Mouse (Mus musculus) hindbrain, embryonic 13.5 days (tissue): ENCODE measurements around the gene Gfral. TPM values are rescaled to one million over a fixed set of nuclear protein-coding genes. Genes with fewer than 3 reads are reported as not detected.

Source experiments
- ATAC-seq: fragments of 200-750 bp; cut with Nextera tagmentation; 2 replicates; pipeline ENCODE4 v1.8.0; 2017; ENCODE audit warnings: moderate TSS enrichment; ENCODE audit not compliant: low FRiP score
- H3K27ac ChIP-seq: fragments of 300-500 bp; sonication (generic); 2 replicates; pipeline ENCODE4 v1.5.1; 2015; ENCODE audit warnings: inconsistent platforms, mild to moderate bottlenecking, moderate library complexity
- H3K27me3 ChIP-seq: fragments of 300-500 bp; sonication (generic); 2 replicates; pipeline ENCODE4 v1.6.1; 2015; ENCODE audit warnings: mild to moderate bottlenecking, inconsistent platforms
- H3K36me3 ChIP-seq: fragments of 300-500 bp; sonication (generic); 2 replicates; pipeline ENCODE4 v1.6.1; 2015; ENCODE audit warnings: mild to moderate bottlenecking, inconsistent platforms
- H3K4me1 ChIP-seq: fragments of 300-500 bp; sonication (generic); replicated peaks from 2 replicates; pipeline ENCODE4 v1.6.1; 2015; ENCODE audit warnings: inconsistent platforms
- H3K4me2 ChIP-seq: fragments of 300-500 bp; sonication (generic); 2 replicates; pipeline ENCODE4 v1.6.1; 2015; ENCODE audit warnings: inconsistent platforms, mild to moderate bottlenecking, moderate library complexity
- H3K4me3 ChIP-seq: fragments of 300-500 bp; sonication (generic); 2 replicates; pipeline ENCODE4 v1.5.1; 2015; ENCODE audit warnings: mild to moderate bottlenecking, inconsistent platforms
- H3K9ac ChIP-seq: fragments of 300-500 bp; sonication (generic); 2 replicates; pipeline ENCODE4 v1.6.1; 2015; ENCODE audit warnings: mild to moderate bottlenecking, inconsistent platforms
- H3K9me3 ChIP-seq: fragments of 300-500 bp; sonication (generic); 2 replicates; pipeline ENCODE4 v1.6.1; 2016; ENCODE audit warnings: inconsistent platforms
- WGBS: fragments of 180-500 bp; shearing (Covaris S2); methylation state at CpG from one replicate; pipeline ENCODE4 v1.1.7; 2015; 5-methylcytosine and 5-hydroxymethylcytosine counted together
- polyA plus RNA-seq: library from polyadenylated mRNA; unstranded; fragments of >200 nt; fragmentation: Nextera tagmentation; extraction: Ambion mirVana; gene quantifications from 2 replicates; pipeline ENCODE4 v1.2.1, GENCODE M21; 2015

The Gfral gene
- not detected in 2 replicates for polyA plus RNA-seq

GRCm38 (mm10) chr9:76213557-76213956, at the start of gene Gfral:
TSS of gene Gfral (minus strand) at chr9:76213657.
- Histone ChIP-seq H3K36me3 (no peaks in the 10 kb centered on the region), H3K27ac (no peak within 1 kb of the TSS), H3K4me1 (no peaks in the 10 kb centered on the region), H3K27me3 (no peaks in the 10 kb centered on the region), H3K9me3 (no peaks in the 10 kb centered on the region), H3K4me3 (no peak within 1 kb of the TSS), H3K4me2 (no peak within 1 kb of the TSS), H3K9ac (no peak within 1 kb of the TSS)
- no peak for ATAC-seq
- WGBS: 87% methylated on average over 2 of the region's 2 CpGs

GRCm38 (mm10) chr9:76257731-76258130, 44.3 kb upstream of the Gfral start:
- no peak overlapping the region for H3K4me2 ChIP-seq
- H3K9ac ChIP-seq: no peak overlapping the region
- no peak overlapping the region for H3K27ac ChIP-seq
- no peak for ATAC-seq
- H3K4me1 ChIP-seq: no peaks in the 10 kb centered on the region
- 84% methylated on average over 5 of the region's 5 CpGs for WGBS
- H3K36me3 ChIP-seq: no peaks in the 10 kb centered on the region
- H3K27me3 ChIP-seq: no peaks in the 10 kb centered on the region
- no peak overlapping the region for H3K4me3 ChIP-seq
- H3K9me3 ChIP-seq: no peaks in the 10 kb centered on the region

GRCm38 (mm10) chr9:76252544-76252943, 39.1 kb upstream of the Gfral start:
- H3K4me2 ChIP-seq: no peak overlapping the region
- H3K4me1 ChIP-seq: no peaks in the 10 kb centered on the region
- H3K36me3 ChIP-seq: no peaks in the 10 kb centered on the region
- no peaks in the 10 kb centered on the region for H3K27me3 ChIP-seq
- no peak overlapping the region for H3K9ac ChIP-seq
- H3K4me3 ChIP-seq: no peak overlapping the region
- 84% methylated on average over 7 of the region's 7 CpGs for WGBS
- no peak overlapping the region for H3K27ac ChIP-seq
- no peaks in the 10 kb centered on the region for H3K9me3 ChIP-seq
- ATAC-seq: no peak

GRCm38 (mm10) chr9:76252109-76252508, 38.7 kb upstream of the Gfral start:
- Histone ChIP-seq H3K4me2 (no peak overlapping the region), H3K27ac (no peak overlapping the region), H3K36me3 (no peaks in the 10 kb centered on the region), H3K9me3 (no peaks in the 10 kb centered on the region), H3K4me1 (no peaks in the 10 kb centered on the region), H3K27me3 (no peaks in the 10 kb centered on the region), H3K4me3 (no peak overlapping the region), H3K9ac (no peak overlapping the region)
- no peak for ATAC-seq
- 93% methylated on average over 4 of the region's 4 CpGs for WGBS

- no peak for ATAC-seq
- no peaks in the 10 kb centered on the region for H3K4me1 ChIP-seq
- no peak overlapping the region for H3K4me2 ChIP-seq
- no peaks in the 10 kb centered on the region for H3K36me3 ChIP-seq
- H3K9me3 ChIP-seq: no peaks in the 10 kb centered on the region
- no peak overlapping the region for H3K9ac ChIP-seq
- H3K27ac ChIP-seq: no peak overlapping the region
- H3K27me3 ChIP-seq: no peaks in the 10 kb centered on the region
- no peak overlapping the region for H3K4me3 ChIP-seq
- WGBS: 88% methylated on average over 1 of the region's 1 CpGs
Observed at GRCm38 (mm10) chr9:76242322-76242721, 28.9 kb upstream of the Gfral start.

GRCm38 (mm10) chr9:76237946-76238345, 24.5 kb upstream of the Gfral start:
- Histone ChIP-seq H3K4me3 (no peak overlapping the region), H3K4me2 (no peak overlapping the region), H3K9ac (no peak overlapping the region), H3K36me3 (no peaks in the 10 kb centered on the region), H3K4me1 (peaks cover 7% of the 10 kb centered on the region), H3K27me3 (no peaks in the 10 kb centered on the region), H3K27ac (no peak overlapping the region), H3K9me3 (no peaks in the 10 kb centered on the region)
- 86% methylated on average over 5 of the region's 5 CpGs for WGBS
- ATAC-seq: no peak

GRCm38 (mm10) chr9:76237243-76237642, 23.8 kb upstream of the Gfral start:
- ATAC-seq: no peak
- Histone ChIP-seq H3K27ac (no peak overlapping the region), H3K4me1 (peaks cover 7% of the 10 kb centered on the region), H3K4me2 (no peak overlapping the region), H3K27me3 (no peaks in the 10 kb centered on the region), H3K9me3 (no peaks in the 10 kb centered on the region), H3K36me3 (no peaks in the 10 kb centered on the region), H3K9ac (no peak overlapping the region), H3K4me3 (no peak overlapping the region)
- 65% methylated on average over 12 of the region's 12 CpGs for WGBS

GRCm38 (mm10) chr9:76236626-76237025, 23.2 kb upstream of the Gfral start:
- Histone ChIP-seq H3K9me3 (no peaks in the 10 kb centered on the region), H3K27me3 (no peaks in the 10 kb centered on the region), H3K9ac (no peak overlapping the region), H3K36me3 (no peaks in the 10 kb centered on the region), H3K4me2 (peak overlapping the region; percentile 58), H3K27ac (no peak overlapping the region), H3K4me3 (peak overlapping the region; percentile 33; the same call in 1 of the 2 replicates), H3K4me1 (peaks cover 7% of the 10 kb centered on the region)
- WGBS: 3% methylated on average over 7 of the region's 7 CpGs
- peak; percentile 87 for ATAC-seq

GRCm38 (mm10) chr9:76235945-76236503, 22.6 kb upstream of the Gfral start:
- Histone ChIP-seq H3K4me1 (peaks cover 7% of the 10 kb centered on the region), H3K27ac (peak overlapping the region; percentile 50; the same call in 1 of the 2 replicates), H3K9me3 (no peaks in the 10 kb centered on the region), H3K27me3 (no peaks in the 10 kb centered on the region), H3K9ac (peak overlapping the region; percentile 30; the same call in 1 of the 2 replicates), H3K4me3 (peak overlapping the region; percentile 33), H3K4me2 (peak overlapping the region; percentile 58), H3K36me3 (no peaks in the 10 kb centered on the region)
- 3% methylated on average over 14 of the region's 14 CpGs for WGBS
- ATAC-seq: peak; percentile 71

- WGBS: 70% methylated on average over 7 of the region's 7 CpGs
- H3K36me3 ChIP-seq: no peaks in the 10 kb centered on the region
- H3K4me2 ChIP-seq: no peak overlapping the region
- H3K9ac ChIP-seq: no peak overlapping the region
- no peak for ATAC-seq
- H3K4me1 ChIP-seq: peaks cover 7% of the 10 kb centered on the region
- no peak overlapping the region for H3K4me3 ChIP-seq
- no peak overlapping the region for H3K27ac ChIP-seq
- no peaks in the 10 kb centered on the region for H3K27me3 ChIP-seq
- H3K9me3 ChIP-seq: no peaks in the 10 kb centered on the region
Observed at GRCm38 (mm10) chr9:76234899-76235298, 21.4 kb upstream of the Gfral start.

GRCm38 (mm10) chr9:76230400-76230799, 16.9 kb upstream of the Gfral start:
- Histone ChIP-seq H3K4me1 (no peaks in the 10 kb centered on the region), H3K4me3 (no peak overlapping the region), H3K27me3 (no peaks in the 10 kb centered on the region), H3K36me3 (no peaks in the 10 kb centered on the region), H3K4me2 (no peak overlapping the region), H3K9me3 (no peaks in the 10 kb centered on the region), H3K9ac (no peak overlapping the region), H3K27ac (no peak overlapping the region)
- WGBS: 56% methylated on average over 11 of the region's 11 CpGs
- ATAC-seq: no peak

- Histone ChIP-seq H3K4me1 (no peaks in the 10 kb centered on the region), H3K27me3 (no peaks in the 10 kb centered on the region), H3K36me3 (no peaks in the 10 kb centered on the region), H3K9me3 (no peaks in the 10 kb centered on the region), H3K9ac (no peak overlapping the region), H3K4me3 (no peak overlapping the region), H3K4me2 (no peak overlapping the region), H3K27ac (no peak overlapping the region)
- no peak for ATAC-seq
- WGBS: 78% methylated on average over 4 of the region's 4 CpGs
Observed at GRCm38 (mm10) chr9:76217178-76217975, 3.9 kb upstream of the Gfral start.

- ATAC-seq: no peak
- no peaks in the 10 kb centered on the region for H3K27me3 ChIP-seq
Observed at GRCm38 (mm10) chr9:76214678-76215077, 1.2 kb upstream of the Gfral start.

More at GRCm38 (mm10) chr9:76214678-76215077, 1.2 kb upstream of the Gfral start:
- no peak overlapping the region for H3K4me2 ChIP-seq
- no peaks in the 10 kb centered on the region for H3K9me3 ChIP-seq
- no peak overlapping the region for H3K27ac ChIP-seq
- H3K9ac ChIP-seq: no peak overlapping the region
- 83% methylated on average over 4 of the region's 4 CpGs for WGBS
- no peaks in the 10 kb centered on the region for H3K4me1 ChIP-seq
- H3K4me3 ChIP-seq: no peak overlapping the region
- no peaks in the 10 kb centered on the region for H3K36me3 ChIP-seq
